Mouse (Mus musculus) liver, embryonic 14.5 days (tissue): ENCODE data around the gene H2-K1. TPM values are rescaled to one million over a fixed set of nuclear protein-coding genes. Genes with fewer than 3 reads are reported as not detected.

Experiments used
- ATAC-seq: fragments of 200-750 bp; cut with Nextera tagmentation; 2 replicates; pipeline ENCODE4 v1.8.0; 2017; ENCODE audit warnings: moderate number of reproducible peaks, mild to moderate bottlenecking, moderate library complexity; ENCODE audit not compliant: insufficient read depth
- DNase-seq, 3 experiments: peaks; one replicate each; pipeline ENCODE4 v3.0.0-alpha.2; 2012 to 2013; ENCODE audit warnings: low read depth in 3 of 3, low spot score in 3 of 3
- H3K27ac ChIP-seq: fragments of 300-500 bp; sonication (generic); 2 replicates; pipeline ENCODE4 v1.5.1; 2014; ENCODE audit warnings: moderate library complexity, mild to moderate bottlenecking, control low read depth, inconsistent platforms
- H3K27me3 ChIP-seq: fragments of 300-500 bp; sonication (generic); 2 replicates; pipeline ENCODE4 v1.6.1; 2014; ENCODE audit warnings: mild to moderate bottlenecking, low read length, moderate library complexity; ENCODE audit not compliant: control insufficient read depth, insufficient read depth
- H3K36me3 ChIP-seq: fragments of 300-500 bp; sonication (generic); replicated peaks from 2 replicates; pipeline ENCODE4 v1.6.1; 2014; ENCODE audit warnings: low read depth; ENCODE audit not compliant: control insufficient read depth, insufficient read depth
- H3K4me1 ChIP-seq, 2 experiments: fragments of 200-500 bp in 1 of 2; fragments of 300-500 bp in 1 of 2; sonication (generic) in 1 of 2; replicated peaks; 2 replicates each; pipeline ENCODE4 v1.6.1; 2012 to 2014; ENCODE audit warnings: antibody characterized with exemption in 1 of 2, inconsistent platforms in 1 of 2, low read length in 1 of 2; ENCODE audit not compliant: control insufficient read depth in 2 of 2, insufficient read depth in 2 of 2
- H3K4me2 ChIP-seq: fragments of 300-500 bp; sonication (generic); 2 replicates; pipeline ENCODE4 v1.6.1; 2014; ENCODE audit warnings: low read depth, mild to moderate bottlenecking, control low read depth, moderate library complexity
- H3K4me3 ChIP-seq, 2 experiments: fragments of 200-500 bp in 1 of 2; fragments of 300-500 bp in 1 of 2; sonication (generic) in 1 of 2; 2 replicates each; pipeline ENCODE4 v1.5.1; 2012 to 2014; ENCODE audit warnings: low read depth in 2 of 2, low read length in 2 of 2, mild to moderate bottlenecking in 2 of 2, control low read depth in 1 of 2, inconsistent platforms in 1 of 2, moderate library complexity in 1 of 2; ENCODE audit not compliant: insufficient read depth in 1 of 2
- H3K9ac ChIP-seq: fragments of 300-500 bp; sonication (generic); replicated peaks from 2 replicates; pipeline ENCODE4 v1.6.1; 2014; ENCODE audit warnings: mild to moderate bottlenecking, control low read depth, moderate library complexity
- H3K9me3 ChIP-seq: fragments of 300-500 bp; sonication (generic); 2 replicates; pipeline ENCODE4 v1.6.1; 2016; ENCODE audit warnings: low read length, mixed read lengths; ENCODE audit not compliant: control insufficient read depth
- CTCF ChIP-seq: IDR thresholded peaks from 2 replicates; pipeline ENCODE4 v1.5.1; 2016; ENCODE audit warnings: antibody characterized with exemption, low read depth, control low read depth
- EP300 ChIP-seq: IDR thresholded peaks from 2 replicates; pipeline ENCODE4 v1.6.1; 2016; ENCODE audit warnings: antibody characterized with exemption, low read depth
- WGBS: fragments of 180-500 bp; shearing (Covaris S2); extraction: QIAGEN DNeasy Blood & Tissue Kit; methylation state at CpG from one replicate; pipeline ENCODE4 v1.1.7; 2014; ENCODE audit not compliant: insufficient replicate concordance; 5-methylcytosine and 5-hydroxymethylcytosine counted together
- polyA plus RNA-seq, 2 experiments: library from polyadenylated mRNA; depleted of rRNA in 1 of 2; stranded (reverse) in 1 of 2; unstranded in 1 of 2; fragments of >200 nt; fragmentation: Nextera tagmentation in 1 of 2; extraction: Ambion mirVana in 1 of 2; gene quantifications; 2 replicates each; pipeline versions ENCODE4 v1.2.1 to v1.2.3; 2012 to 2014

The H2-K1 gene
- polyA plus RNA-seq, 2 experiments: 107 to 124 TPM

DNA sequence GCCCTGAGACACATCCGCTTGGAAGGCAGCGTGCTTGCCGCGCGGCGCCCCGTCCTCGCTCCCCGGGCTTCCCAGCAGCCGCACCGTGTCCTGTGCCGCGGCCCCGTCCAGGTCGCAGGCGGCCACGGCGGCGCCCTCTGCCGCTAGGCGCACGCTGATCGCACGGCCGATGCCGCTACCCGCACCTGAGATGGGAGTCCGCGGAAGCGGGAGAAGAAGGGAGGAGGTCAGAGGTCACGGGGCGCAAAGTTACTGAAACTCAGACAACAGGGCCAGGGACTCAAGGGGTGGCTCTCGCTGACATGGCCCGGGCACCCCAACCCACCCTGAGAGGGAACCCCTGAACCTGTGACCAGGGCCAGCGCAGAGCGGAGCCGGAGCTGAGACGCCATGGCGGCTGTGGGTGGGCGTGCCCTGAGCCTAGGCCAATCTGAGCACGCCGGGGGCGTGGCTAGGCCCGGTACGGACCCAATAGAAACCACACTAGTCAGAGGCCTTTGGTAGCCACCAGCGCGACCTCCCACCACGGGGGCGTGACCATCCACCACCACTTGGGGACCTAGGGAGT is 27.6 kb upstream of the H2-K1 start, which contains the start of gene H2-Ke6:
Gene H2-Ke6, minus strand, starts transcription at position 405 of the 568 bp plus-strand sequence.
- WGBS: under 1% methylated on average over 48 of the region's 49 CpGs
- Histone ChIP-seq H3K4me2 (peak within 1 kb of the TSS; percentile 70), H3K9me3 (no peaks in the 10 kb centered on the region), H3K27ac (peak within 1 kb of the TSS; percentile 9; the same call in 1 of the 2 replicates), H3K4me3 (peak within 1 kb of the TSS; percentile 68 to 81), H3K9ac (peak within 1 kb of the TSS; percentile 66), H3K4me1 (peaks cover 10 to 27% of the 10 kb centered on the region in 2 experiments), H3K27me3 (no peaks in the 10 kb centered on the region), H3K36me3 (peaks cover 11% of the 10 kb centered on the region)
- ATAC-seq (peak; percentile 77), DNase-seq (peak; percentile 83 to 89 (median 87))
- peak; percentile 56 for TF ChIP-seq CTCF
- no peak for TF ChIP-seq EP300

GRCm38 (mm10) chr17:34026917-34027655 is 26.9 kb upstream of the H2-K1 start:
- 12% methylated on average over 36 of the region's 36 CpGs for WGBS
- TF ChIP-seq CTCF: no peak; the same call in 1 of the 2 replicates
- no peak for TF ChIP-seq EP300
- peak overlapping the region; percentile 9; the same call in 1 of the 2 replicates for H3K27ac ChIP-seq
- H3K9me3 ChIP-seq: no peaks in the 10 kb centered on the region
- H3K9ac ChIP-seq: peak overlapping the region; percentile 66
- peak overlapping the region; percentile 70 for H3K4me2 ChIP-seq
- peaks cover 11% of the 10 kb centered on the region for H3K36me3 ChIP-seq
- peaks cover 10 to 25% of the 10 kb centered on the region in 2 experiments for H3K4me1 ChIP-seq
- ATAC-seq (no peak), DNase-seq (peak in 1 of 3 experiments; percentile 38)
- H3K4me3 ChIP-seq: peak overlapping the region; percentile 68 to 81
- no peaks in the 10 kb centered on the region for H3K27me3 ChIP-seq

DNA sequence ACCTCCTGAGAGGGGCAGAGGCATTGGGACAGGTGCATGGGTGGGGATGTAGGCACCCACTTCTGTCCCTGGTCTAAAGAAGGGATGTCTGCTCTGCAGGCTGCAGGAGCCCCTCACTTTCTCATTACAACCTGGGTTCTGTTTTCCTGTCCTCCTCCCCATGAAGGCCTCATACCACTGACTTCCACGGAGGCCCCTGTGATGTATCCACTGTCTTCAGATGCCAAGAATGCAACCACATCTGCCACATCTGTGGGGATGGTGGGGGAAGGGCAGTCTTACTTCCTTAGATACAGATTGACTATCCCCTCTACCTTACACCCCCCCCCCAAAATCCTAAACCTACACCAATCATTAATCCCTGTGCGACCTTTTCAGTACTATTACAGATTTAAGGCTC is 26.1 kb upstream of the H2-K1 start:
- peaks cover 10 to 25% of the 10 kb centered on the region in 2 experiments for H3K4me1 ChIP-seq
- 42% methylated on average over 2 of the region's 2 CpGs for WGBS
- no peak overlapping the region for H3K4me2 ChIP-seq
- peaks cover 11% of the 10 kb centered on the region for H3K36me3 ChIP-seq
- ATAC-seq (no peak), DNase-seq (no peak)
- no peak overlapping the region for H3K4me3 ChIP-seq
- no peak overlapping the region for H3K9ac ChIP-seq
- no peaks in the 10 kb centered on the region for H3K9me3 ChIP-seq
- no peak for TF ChIP-seq EP300
- no peak overlapping the region for H3K27ac ChIP-seq
- H3K27me3 ChIP-seq: no peaks in the 10 kb centered on the region

- Histone ChIP-seq H3K4me2 (peak overlapping the region; percentile 74), H3K36me3 (peaks cover 11% of the 10 kb centered on the region), H3K27ac (no peak overlapping the region), H3K4me3 (no peak overlapping the region), H3K27me3 (no peaks in the 10 kb centered on the region), H3K9me3 (no peaks in the 10 kb centered on the region), H3K4me1 (peaks cover 10 to 23% of the 10 kb centered on the region in 2 experiments), H3K9ac (no peak overlapping the region)
- ATAC-seq: no peak
- DNase-seq: no peak
- 59% methylated on average over 7 of the region's 7 CpGs for WGBS
- TF ChIP-seq EP300 (no peak), CTCF (no peak)
Observed at GRCm38 (mm10) chr17:34025756-34026151, 25.6 kb upstream of the H2-K1 start.
